Mouse (Mus musculus) liver (tissue): ENCODE results near the gene Cfap157.

ENCODE experiments used
- DNase-seq: peaks from one replicate; pipeline ENCODE4 v3.0.0-alpha.2; 2020; ENCODE audit warnings: mixed read lengths

Cfap157 gene

DNA sequence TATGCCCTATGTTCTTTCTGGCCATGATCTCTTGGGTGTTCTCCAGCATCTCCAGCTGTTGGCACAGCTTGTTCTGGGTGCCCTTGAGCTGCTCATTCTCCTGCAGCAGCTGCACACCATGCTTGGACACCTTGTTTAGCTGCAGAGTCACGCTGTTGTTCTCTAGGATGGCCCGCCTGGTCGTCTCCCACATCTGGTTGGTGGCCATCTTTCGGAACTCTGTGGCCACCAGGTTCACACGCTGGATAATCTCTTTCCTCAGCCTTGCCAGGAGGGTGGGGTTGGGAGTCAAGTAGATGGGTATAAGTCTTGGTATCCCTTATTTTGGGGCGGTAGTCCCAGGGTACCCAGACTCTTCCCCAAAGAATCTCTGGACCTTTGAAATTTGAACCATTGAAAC is 4.5 kb downstream of the Cfap157 start:
- DNase-seq = no peak

DNA sequence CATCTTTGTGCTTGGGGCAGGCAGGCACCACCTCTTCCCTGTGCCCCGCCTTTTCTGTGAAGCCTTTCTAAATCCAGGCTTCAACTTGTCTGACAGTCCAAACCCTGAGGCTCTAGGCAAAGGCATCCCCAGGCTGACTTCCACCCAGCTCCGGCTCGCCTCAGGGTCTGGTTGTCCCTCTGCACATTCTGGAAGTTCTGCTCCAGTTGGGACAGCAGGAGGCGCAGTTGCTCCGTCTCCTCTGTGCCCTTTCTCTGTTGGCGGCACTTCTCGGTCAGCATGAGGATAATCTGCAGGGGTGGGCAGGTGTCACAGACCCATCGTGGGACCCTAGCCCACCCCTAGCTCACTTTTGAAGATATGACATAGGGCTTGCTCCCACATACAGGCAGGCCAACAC is 5.1 kb downstream of the Cfap157 start:
- DNase-seq = peak; percentile 58

DNA sequence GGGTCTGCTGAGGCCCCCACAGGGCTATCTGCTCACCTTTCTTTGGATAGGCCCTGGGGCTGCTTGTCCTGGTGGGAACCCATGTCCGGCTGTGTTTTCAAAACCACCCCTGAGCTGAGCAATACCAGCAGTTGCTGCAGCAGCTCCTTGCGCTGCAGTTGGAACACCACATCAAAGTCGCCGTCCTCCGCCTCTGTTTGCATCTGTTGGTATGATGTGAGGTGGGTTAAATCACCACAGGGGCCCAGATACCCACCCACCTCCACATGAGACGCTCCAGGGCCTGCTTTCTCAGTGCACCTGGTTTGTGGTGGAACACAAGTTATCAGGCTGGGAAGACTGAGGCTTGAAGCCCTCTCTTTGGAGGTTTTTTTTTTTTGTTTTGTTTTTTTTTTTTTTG is 6.1 kb downstream of the Cfap157 start:
- no peak for DNase-seq

DNA sequence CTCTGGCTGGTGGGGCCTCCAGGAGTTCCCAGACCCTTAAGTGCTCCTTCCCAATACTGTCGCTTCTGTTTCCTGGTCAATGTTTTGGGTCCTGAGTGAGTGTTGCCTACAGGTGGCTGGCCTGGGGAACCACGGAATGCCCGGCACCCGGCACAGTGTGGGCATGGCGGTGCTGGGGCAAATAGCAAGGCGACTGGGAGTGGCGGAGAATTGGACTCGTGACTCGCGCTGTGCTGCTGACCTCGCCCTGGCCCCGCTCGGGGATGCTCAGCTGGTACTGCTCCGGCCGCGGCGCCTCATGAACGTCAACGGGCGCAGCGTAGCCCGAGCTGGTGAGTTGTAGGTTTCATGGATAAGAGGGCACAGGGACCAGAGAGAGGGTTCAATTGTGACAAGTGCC is 8.0 kb downstream of the Cfap157 start:
- no peak for DNase-seq

DNA sequence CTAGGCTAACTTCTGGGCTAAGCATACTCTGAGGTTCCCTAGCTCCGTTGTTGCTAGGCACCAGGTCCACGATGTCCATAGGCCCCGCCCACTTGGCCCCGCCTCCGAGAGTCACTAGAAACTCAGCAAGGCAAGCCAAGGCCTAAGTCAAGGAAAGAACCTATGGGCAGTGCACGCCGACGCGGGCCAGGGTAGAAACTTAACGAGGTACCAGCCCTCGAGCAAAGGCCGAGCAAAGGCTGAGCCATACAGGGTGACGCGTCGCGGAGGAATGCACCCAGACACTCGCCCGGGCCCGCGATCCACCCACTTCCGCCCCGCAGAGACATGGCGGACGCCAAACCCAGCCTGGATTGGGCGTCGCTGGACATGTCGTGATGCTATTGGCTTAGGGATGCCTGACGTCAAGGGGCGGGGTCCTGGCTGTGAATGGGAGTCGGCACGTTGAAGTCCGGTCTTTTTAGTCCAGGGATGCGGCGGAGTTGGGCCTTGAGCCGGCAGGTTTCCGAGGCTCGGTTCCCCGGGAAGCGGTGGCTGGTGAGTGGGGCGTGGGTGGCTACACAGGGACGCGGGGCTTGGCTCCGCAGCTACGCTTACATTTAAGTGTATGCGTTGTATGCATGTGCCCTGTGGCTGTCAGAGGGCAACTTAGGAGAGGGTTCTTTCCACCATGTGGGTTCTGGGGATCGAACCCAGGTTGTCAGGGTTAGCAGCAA is 8.7 kb downstream of the Cfap157 start, which contains the start of the genes Ttc16 and Ptrh1:
Gene Ttc16 (minus strand): TSS at position 275 of the 716 bp plus-strand sequence.
Gene Ptrh1 (plus strand): TSS at position 428 of the 716 bp plus-strand sequence.
- DNase-seq = peak; percentile 94

DNA sequence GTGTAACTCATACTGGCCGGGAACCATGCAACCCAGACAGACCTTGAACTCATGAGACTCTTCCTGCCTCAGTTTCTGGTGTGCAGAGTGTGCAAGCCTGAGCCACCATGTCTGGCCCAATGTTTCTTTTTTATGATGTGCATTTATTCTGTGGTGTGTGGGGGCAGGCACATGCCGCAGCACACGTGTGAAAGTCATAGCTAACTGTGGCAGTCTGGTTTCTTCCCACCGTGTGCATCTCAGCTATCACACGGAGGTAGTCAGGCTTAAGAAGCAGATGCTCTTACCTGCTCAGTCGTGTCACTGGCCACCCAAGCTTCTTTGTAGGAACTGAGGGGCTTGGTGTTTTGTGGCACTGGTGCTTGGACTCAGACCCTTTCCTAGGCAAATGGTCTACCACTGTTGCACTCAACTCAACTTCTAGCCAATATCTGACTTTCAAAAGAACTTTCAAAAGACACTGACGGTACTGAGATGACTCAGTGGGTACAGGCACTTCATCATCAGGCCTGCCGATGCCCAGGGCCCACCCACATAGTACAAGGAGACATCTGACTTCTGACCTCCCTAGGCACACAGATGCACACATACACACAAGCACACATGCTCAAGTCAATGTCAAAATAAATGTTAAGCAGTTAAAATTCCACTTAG is 11.5 kb downstream of the Cfap157 start:
- no peak for DNase-seq

DNA sequence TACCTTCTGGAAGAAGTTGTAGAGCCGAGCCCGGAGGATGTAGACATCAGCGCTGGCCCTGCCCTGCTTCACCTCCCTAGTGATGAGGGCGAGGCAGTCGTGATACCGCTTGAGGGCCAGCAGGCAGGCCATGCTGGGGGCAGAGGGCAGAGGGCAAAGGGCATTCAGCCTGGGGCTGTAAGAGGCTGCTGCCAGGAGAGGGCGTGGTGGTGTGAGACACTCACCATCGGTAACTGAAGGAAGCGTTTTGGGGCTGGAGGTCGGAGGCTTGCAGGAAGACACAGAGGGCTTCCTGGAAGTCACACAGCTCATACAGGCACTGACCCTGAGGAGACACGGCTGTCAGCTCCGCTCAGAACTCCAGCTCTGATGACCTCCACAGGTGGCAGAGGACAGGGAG is 12.3 kb downstream of the Cfap157 start:
- peak; percentile 37 for DNase-seq

DNA sequence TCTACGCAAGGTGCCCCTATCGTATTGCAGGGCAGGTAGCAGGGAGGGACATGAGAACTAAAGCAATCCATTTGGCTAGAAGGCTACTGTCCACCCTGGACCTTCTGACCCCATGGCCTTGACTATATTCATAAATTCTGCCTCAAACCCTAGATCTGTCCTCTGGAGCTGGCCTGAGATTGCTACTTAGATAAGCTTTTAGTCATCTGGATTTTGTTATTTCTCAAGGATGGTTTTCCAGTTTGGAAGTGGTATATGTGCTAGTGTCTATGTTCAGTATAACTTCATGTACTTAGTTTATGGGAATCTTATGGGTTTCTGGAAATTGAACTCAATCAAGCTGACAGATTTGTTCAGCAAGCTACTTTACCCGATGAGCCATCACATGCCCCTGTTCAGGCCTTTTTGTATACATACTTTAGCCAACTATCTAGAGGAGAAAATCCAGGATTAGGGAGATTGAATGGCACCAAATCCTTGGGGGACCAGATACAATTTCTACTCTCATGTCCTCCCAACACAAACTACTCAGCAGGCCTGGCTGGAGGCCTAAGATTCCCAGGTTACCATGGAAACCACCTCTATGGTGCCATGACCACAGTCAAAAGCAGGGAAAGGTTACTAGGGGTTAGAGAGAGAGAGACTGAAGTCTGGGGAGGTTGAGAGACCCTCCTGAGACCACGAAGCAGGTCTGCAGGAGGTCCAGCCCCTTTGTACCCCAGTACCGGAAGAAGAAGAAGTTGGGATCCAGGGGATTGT is 14.7 kb downstream of the Cfap157 start:
- no peak for DNase-seq

DNA sequence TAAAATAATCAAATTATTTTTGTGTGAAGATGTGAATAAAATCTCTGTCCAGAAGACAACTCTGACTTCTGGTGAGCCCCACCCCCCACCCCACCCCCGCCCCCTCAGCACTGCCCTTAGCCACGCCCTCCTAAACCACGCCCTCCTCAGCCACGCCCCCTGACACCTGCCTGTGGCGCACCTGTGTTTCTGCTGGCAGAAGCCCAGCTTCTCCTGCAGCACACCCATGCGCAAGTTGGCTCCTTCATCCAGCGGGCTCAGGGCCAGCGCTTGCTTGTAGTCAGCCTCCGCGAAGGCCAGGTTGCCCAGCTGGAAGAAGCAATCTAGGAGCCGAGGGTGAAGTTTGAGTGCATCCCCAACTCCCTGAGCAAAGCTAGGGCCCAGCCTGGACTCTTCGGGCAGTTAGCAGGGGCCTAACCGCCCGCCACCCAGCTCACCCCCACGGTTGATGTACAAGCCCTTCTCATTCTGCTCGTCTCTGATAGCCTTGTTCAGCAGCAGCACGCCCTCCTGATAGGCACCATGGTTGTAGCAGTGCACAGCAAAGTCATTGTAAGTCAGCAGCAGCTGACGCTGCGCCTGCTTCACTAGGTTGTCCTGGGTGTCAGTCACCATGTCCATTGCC is 15.5 kb downstream of the Cfap157 start:
- peak; percentile 69 for DNase-seq

DNA sequence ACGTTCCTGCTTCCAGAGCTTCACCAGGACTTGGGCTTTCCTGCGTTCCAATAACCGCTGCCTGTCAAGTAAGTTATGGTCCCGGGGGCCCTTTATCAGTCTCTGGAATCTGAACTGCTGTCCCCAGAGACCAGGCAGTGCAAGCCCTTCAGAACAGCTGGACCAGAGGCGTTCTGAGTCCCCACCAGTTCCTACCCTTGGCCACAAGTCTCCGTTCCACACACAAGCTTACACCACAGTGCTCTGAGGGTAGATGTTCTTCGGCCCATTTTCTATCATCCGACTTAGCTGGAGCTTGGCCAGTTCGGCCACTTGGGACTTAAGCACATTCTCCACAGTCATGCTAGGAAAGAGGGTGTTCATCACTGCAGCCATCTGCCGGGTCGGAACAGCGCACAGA is 17.0 kb downstream of the Cfap157 start:
- no peak for DNase-seq

DNA sequence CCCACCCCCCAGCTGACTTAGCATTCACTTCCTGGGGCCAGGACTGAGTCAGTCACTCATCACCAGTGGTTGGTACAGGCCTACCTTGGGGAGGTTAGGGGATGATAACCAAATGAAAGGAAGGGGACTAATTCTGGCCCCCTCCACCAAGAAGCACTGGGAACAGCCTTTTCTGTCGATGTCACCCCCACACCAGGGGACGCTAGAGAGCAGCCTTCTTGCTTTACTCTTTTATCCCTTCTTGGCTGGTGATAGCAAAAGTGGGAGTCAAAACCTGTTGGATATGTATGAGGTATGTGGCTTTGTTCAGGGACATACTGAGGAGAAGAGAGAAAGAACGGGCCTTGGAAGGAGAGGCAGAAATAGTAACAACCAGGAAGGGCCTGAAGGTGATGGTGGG is 20.9 kb downstream of the Cfap157 start:
- DNase-seq = no peak

DNA sequence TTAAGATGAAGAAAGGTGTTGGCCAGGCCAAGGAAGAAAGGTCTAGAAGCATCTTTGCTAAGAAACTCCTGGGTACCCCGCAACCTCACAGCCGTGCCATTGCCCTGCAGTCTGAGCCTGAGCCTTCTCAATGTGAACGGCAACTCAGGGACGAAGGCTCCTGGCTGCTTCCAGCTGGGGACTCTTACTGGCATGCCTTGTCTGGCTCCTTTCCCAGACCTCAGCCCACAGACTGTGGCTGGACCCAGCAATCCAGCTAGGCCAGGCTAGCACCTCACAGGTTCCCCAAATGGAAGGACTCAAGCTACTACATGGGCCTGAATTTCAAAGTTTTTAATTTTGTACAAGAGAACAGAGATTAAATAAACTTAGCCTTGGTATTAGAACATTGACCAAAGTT is 22.4 kb downstream of the Cfap157 start:
- DNase-seq = no peak

DNA sequence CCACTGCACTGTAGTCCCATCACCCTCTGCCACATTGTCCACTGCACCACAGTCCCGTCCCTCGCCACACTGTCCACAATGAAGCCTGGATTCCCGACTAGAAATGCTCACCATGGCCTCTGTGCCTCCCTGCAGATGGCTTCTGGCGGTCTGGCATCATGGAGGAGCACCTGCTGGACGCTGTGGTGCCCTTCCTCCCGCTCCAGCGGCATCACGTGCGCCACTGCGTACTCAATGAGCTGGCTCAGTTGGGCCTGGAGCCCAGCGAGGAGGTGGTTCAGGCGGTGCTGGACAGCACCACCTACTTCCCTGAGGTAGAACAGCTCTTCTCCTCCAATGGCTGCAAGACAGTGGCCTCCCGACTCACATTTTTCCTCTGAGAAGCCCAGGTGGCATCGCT is 22.9 kb downstream of the Cfap157 start:
- no peak for DNase-seq

DNA sequence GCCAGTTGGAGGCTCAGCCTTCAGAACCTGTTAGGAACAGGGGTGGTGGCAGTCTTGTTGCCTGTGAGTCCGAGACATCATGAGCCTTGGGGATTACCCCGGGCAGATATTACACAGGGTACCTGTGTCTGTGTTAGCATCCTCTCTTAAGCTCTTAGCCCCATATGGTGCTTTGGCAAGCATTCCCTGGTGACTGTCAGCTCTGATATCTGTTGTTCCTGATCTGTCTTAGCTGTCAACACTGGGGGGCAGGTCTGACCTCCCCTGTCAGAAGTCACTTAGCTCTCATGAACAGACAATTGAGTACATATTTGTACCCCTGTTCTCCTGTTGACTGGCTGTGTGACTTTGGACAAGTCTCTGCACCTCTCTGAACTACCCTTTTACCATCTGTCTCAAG is 25.2 kb downstream of the Cfap157 start:
- DNase-seq = no peak

DNA sequence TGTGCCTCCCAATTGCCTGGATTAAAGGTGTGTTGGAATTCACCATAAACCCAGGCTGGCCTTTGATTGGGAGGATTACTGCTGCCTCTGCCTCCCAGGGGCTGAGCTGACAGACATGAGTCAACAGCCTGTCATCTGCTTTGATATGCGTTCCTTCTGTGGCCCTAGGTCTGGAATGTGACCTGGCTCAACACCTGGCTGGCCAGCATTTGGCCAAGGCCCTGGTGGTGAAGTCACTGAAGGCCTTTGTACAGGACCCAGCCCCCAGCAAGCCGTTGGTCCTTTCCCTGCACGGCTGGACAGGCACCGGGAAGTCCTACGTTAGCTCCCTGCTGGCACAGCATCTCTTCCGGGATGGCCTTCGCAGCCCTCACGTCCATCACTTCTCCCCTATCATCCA is 25.7 kb downstream of the Cfap157 start:
- DNase-seq = no peak

DNA sequence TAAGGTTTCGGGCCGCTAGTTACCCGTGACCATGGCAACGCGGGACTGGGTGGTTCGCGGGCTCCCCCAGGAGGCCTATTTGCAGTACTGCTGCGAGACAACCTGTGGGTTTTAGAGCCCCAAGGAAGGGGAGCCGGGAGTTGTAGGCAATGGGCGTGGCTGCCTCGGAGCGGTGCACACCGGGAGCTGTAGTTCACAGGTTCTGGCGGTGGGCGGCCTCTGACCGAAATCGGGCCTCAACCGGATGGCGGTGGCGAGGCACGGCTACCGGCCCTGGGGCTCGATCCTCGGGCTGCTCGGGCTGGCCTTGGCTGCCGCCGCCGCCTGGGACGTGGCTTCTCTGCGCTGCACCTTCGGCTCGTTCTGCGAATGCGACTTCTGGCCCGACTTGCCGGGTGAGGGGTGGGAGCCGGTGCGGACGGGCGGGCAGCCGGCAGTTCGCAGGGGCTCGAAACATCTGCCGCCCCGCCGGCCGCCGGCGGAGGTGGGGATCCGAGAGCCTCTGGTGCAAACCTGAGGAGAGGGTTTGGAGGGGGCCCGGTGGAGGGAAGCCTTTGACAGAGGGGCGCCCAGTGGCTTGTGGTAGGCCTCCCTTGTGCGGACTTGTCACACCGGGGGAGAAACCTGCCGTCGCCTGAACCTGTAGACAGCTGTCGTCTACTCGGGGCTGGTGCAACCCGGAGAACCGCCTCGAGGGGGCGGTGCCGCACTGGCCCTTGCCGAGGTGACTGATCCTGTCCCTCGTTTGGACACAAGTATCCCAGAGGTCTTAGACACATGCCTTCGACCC is 27.0 kb downstream of the Cfap157 start, which contains the start of gene Tor2a:
Gene Tor2a (plus strand): TSS at position 179 of the 790 bp plus-strand sequence.
- DNase-seq = peak; percentile 96

DNA sequence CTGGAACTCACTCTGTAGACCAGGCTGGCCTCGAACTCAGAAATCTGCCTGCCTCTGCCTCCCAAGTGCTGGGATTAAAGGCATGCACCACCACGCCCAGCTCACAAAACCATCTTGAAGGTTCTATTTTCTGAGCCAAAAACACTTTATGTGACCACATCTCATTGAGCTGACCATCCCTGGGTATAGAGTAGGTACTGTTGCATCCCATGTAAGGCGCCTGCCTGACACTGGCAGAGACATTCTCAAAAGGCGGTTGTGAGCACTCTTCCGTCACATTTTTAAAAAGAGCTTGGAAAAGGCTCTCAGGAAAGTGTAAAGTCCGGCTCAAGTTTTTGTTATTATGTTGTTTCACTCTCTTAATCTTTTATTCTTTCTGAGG is 27.6 kb downstream of the Cfap157 start:
- DNase-seq = no peak

DNA sequence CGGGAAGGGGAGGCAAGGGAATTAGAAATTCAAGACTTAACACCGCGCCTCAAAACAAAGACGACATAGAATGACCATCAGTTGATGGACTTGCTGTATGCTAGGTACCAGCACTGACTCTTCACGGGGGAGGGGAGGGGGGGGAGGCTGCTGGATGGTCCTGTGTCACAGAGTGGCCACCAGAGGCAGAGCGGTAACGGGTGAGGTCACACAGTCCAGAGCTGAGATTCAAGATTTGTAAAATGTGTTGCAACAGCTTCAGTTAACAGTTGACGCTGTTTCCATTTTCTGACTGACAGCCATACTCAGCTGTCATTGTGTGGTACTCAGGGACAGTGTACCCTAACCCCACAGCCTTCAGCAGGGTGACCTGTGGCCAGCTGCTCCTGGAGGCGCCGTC is 32.0 kb downstream of the Cfap157 start:
- DNase-seq = no peak

DNA sequence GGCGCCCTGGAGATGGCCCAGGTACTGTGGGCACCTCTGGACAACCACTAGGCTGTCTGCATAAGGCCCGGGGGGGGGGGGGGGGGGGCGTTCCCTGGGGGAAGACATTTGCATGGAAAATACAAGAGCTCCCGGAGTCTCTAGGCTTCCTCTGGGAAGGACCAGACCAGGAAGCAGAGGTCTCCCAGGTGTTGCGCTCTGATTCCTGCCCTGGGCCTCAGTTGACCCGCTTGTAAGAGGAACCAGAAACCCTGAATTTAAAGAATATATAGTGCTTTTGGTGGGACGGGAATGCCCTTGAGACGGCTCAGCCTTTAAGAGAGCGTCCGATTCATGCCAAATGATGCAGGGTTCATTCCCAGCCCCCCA is 32.6 kb downstream of the Cfap157 start:
- DNase-seq = no peak

DNA sequence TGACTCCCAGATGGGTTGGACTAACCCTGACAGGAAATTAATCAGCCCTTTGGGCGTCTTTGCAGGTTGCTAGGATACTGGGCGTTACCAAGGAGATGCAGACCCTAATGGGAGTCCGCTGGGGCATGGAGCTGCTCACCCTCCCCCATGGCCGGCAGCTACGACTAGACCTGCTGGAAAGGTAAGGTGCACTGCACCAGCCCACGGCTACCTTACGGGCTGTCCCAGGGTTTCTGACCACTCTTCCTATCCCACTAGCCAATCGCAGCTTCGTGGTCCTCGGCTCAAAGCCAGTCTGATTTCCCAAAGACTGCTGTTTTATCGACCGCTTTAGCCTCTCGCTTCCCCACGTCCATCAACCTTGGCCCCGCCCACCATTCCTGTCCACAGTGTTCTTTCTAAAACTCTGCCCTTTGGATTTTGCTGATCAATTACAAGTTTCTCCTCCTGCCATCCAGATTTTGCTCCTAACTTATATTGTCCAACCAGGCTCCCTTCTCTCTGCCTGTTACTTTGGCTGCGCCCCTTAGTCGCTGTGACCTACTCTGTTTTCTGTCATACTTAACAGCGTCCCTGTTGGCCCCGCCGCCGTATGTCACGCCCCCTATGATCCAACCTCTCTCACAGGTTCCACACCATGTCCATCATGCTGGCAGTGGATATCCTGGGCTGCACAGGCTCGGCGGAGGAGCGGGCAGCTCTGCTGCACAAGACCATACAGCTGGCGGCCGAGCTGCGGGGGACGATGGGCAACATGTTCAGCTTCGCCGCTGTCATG is 33.2 kb downstream of the Cfap157 start:
- DNase-seq = peak; percentile 60

DNA sequence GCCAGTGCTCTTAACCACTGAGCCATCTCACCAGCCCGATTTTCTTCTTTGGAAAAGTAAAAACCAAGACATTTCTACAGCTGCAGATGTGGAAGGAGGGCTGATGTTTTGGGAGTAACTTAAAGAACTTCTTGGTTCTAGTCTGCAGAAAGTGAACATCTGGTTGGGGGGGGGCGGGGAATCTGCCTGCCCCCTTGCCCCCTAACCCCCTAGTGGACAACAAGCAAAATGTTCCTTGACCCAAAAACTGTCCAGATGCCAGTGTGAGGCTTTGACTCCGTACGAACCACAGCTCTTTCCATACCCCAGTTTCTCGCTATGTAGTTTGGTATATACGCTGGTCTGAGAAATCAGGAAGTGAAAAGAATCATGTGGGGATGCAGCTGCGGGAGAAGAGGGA is 34.0 kb downstream of the Cfap157 start:
- DNase-seq = no peak

DNA sequence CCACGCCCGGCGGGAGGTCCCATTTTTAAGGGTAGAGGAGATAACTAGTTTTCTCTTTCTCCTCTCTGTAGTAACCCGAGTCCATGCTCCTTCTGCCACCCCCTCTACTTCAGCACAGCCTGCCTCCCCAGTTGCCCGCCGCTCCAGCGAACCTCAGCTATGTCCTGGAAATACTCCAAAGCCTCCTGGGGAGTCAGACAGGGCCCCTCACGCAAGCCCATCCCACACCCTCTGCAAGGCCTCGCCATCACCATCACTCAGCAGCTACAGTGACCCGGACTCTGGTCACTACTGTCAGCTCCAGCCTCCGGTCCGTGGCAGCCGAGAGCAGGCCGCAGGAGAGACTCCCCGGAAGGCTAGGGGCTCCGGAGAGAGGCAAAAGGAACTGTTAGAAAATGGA is 35.1 kb downstream of the Cfap157 start:
- no peak for DNase-seq
